Mouse (Mus musculus): ENCODE data around the gene Nacc1. TPM values are rescaled to one million over a fixed set of nuclear protein-coding genes. Genes with fewer than 3 reads are reported as not detected.
"Not testable (repeated sequence)": the region's sequence is repeated elsewhere in the genome, so short reads cannot be mapped to it uniquely, and the experiment has no call there.

Gene Nacc1
- total RNA-seq, 4 experiments from 2014 or later = 26.7 to 36.0 (median 33.4) TPM

GRCm38 (mm10) chr8:84698929-84699401 lies 11.3 kb upstream of the Nacc1 start:
- DNase-seq (ENCODE audit: low spot score) = peak; percentile 85

- DNase-seq (ENCODE audit: low spot score) = no peak
These were observed 10.6 kb upstream of the Nacc1 start for GRCm38 (mm10) chr8:84698288-84698687.

DNA sequence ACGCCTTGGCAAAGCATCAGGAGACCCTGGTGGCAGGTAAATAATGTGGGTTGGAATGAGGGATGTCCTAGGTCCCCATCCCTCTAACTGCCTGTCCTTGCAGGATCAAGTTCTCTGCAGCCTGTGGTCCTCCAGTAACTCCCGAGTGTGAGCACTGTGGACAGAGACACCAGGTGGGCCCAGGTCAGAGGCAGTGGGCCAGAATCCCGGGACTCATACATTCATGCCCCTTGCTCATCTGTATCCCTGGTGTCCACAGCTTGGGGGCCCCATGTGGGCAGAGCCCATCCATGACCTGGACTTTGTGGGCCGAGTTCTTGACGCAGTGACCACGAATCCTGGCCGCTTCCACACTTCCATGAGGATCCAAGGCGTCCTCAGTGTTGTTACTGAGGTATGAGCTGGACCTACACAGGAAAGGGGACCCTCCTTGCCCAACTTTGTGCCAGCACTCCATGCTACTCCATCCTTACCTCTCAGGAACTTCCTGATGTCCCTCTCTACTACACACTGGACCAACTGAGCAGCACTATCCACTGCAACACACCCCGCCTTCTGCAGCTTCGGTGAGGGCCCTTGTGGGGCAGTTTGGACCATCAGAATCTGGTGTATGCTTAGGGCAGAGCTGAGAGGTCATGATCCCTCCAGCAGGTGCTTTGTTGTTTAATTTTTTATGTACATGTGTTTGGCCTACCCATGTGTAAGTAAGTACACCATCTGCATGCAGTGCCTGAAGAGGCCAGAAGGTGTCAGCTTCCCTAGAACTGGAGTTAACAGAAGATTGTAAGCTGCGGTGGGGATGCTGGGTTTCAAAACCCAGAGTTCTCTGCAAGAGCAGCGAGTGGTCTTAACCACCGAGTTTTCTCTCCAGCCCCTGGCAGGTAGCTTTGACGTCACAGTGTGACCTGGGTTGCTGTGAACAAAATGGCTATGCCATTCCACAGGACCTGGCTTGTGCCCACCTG lies 9.8 kb upstream of the Nacc1 start:
- DNase-seq (ENCODE audit: low spot score) = no peak

- DNase-seq (ENCODE audit: low spot score) = no peak
These were observed 7.5 kb upstream of the Nacc1 start for GRCm38 (mm10) chr8:84695140-84695539.

DNA sequence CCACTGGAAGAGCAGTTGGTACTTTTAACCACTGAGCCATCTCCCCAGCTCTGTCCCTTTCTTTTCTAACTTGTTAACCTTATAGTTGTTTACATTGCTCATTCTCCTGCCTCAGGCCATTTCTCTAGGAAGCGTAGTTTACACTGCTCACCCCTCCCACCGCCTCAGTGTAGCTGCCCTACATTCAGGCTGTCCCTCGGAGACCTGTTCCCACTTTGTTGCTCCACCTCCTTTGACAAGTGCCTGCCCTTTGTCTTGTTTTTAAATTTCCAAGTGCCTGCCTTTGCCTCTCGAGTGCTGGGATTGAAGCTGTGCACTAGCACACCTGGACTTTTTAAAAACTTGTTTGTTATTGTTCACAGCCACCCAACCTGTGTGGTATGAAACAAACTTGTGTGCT lies 5.7 kb upstream of the Nacc1 start:
- no peak for DNase-seq (ENCODE audit: low spot score)

- DNase-seq (ENCODE audit: low spot score) = peak; percentile 97
These were observed 1.6 kb upstream of the Nacc1 start for GRCm38 (mm10) chr8:84689091-84689915.

DNA sequence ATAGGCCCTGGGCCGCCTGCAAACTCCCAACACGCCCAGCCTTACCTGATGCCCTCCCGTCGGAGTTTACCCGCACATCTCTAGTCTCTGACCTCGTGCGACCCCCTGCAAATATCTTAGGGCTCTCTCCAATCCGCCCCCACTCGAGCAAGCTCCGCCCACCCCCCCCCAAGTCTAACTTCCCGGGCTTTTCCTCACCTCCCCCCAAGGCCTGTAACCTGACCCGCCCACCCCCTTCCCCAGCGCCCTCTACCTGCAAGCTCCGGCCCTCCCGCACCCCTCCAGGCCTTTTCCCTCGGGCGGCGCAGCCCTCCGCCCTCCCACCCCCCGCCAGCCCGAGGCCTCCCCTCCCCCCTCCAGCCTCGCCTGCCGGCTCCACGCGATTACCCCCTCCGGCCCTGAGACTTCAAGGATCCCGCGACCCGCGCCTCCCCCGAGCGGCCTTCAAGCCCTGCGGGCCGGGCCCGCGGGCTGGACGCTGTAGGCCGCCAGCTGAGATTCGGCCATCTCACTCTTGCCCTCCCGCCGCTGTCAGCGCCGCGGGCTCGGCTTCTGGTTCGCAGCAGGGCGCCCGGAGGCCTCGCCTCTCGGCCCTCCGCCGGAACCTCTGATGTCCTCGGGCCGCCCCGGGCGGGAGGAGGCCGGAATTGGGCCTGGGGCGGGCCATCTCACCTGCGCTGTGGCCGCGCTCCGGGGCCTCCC lies 508 bp downstream of the Nacc1 start:
- DNase-seq (ENCODE audit: low spot score) = no peak

DNA sequence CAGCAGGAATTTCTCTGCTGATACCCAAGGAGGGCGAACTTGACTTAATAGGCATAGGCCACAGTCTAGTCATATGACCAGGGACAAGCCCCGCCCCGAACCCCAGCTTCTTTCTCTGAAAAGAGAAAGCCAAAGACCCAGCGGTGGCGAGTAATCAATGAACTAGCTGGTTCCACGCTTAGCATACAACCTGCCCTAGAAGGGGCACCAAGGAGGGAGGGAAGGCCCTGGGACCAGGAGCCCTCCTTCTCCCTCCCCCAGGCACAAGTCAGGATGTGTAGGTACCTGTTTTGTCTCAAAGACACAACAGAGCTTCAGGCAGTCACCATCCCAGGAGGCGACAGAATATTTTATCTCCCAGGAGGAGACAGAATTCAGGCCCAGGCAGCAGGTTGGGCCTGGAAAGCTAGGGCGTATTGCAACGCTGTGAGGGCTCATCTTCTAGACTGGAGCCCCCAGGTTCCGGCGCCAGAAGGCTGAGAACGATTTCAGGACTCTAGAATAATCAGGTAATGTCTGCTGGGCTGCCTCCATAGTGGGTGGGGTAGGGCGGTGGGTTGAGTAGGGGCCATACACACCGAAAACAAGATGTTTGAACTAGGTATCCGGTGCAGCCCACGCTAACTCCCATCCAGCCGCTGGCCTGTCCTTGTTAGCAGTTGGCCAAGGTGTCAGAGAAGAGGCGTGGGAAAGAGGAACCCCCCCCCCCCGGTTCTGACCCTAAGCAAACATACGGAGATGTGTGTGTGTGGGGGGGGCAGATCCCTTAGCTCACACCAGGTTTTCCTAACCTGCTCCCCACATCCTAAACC lies 1.3 kb downstream of the Nacc1 start, which contains the start of gene Trmt1:
Gene Trmt1 (plus strand): TSS at position 117 of the 812 bp plus-strand sequence.
- DNase-seq (ENCODE audit: low spot score) = no peak

DNA sequence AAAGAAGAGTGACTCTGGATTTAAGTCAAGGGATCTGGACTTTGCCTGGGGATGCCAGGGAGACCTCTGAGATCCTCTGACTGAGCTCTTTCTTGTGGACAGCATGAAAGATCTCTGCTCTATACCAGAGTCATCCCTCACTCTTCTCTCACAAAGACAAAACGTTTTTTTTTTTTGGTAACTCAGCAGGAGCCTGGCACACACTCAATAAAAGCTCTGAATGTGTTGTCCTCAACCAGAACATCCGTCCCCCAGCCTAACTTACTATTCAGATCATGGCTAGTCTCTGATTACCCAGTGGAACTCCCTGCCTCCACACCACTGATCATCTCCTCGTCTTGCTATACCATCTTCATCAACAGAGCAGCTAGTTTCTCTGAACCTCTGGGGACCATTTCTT lies 3.1 kb downstream of the Nacc1 start:
- DNase-seq (ENCODE audit: low spot score) = no peak

- no peak for DNase-seq (ENCODE audit: low spot score)
These were observed 5.4 kb downstream of the Nacc1 start for GRCm38 (mm10) chr8:84682257-84682656.

DNA sequence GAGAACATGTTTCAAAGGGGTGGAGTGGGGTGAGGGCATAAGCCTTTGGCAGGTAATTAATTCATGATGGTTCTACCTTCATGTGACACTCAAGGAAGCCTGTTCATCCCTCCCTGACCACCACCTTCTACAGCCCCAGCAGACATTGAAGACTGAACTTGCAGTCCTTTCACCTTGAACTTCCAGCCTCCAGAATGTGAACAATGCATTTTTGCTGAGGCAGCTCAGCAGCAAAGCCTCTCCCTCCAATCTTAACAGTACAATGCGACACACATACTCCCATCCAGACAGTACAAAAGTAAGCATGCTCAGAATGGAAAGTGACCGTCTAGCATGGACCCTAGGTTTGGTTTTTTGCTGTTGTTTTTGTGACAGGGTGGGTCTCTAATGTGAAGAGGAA lies 6.2 kb downstream of the Nacc1 start:
- no peak for DNase-seq (ENCODE audit: low spot score)

- DNase-seq (ENCODE audit: low spot score) = no peak
These were observed 10.4 kb downstream of the Nacc1 start for GRCm38 (mm10) chr8:84677305-84677704.

- DNase-seq (ENCODE audit: low spot score) = not testable (repeated sequence)
These were observed 17.2 kb downstream of the Nacc1 start for GRCm38 (mm10) chr8:84670295-84671006.

- DNase-seq (ENCODE audit: low spot score) = no peak
These were observed 18.8 kb downstream of the Nacc1 start for GRCm38 (mm10) chr8:84668731-84669485.

DNA sequence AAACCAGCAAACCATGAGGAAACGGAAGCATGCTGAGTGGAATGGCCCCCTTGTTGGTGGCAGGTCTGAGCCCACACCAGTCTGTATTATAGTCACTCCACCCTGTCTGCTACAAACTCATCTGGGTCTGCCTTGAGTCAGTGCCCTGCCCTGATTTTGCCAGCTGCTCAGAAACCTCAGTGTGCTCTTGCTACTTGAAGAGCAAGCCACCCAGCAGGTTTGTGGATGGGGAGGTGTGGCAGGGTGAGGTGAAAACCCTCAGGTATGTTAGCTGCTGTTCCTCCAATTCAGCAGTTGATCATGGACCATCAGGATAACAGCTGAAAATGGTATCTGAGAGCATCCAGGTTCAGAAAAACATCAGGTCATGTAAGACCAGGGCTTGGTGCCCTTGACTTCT lies 19.6 kb downstream of the Nacc1 start:
- DNase-seq (ENCODE audit: low spot score) = no peak

GRCm38 (mm10) chr8:84665385-84665893 lies 22.2 kb downstream of the Nacc1 start:
- DNase-seq (ENCODE audit: low spot score) = no peak

GRCm38 (mm10) chr8:84664566-84665384 lies 22.9 kb downstream of the Nacc1 start:
- peak; percentile 83 for DNase-seq (ENCODE audit: low spot score)
